Mouse (Mus musculus) activated CD4-positive, CD25-positive, alpha-beta regulatory T cell, adult 4 months (primary cell): Measurements from ENCODE around the gene Cdt1. TPM values are rescaled to one million over a fixed set of nuclear protein-coding genes. Genes with fewer than 3 reads are reported as not detected.
"Not testable (repeated sequence)": the region's sequence is repeated elsewhere in the genome, so short reads cannot be mapped to it uniquely, and the experiment has no call there.

Experiments used
- ATAC-seq: one replicate; pipeline ENCODE4 v1.8.0; 2017
- polyA plus RNA-seq, 2 experiments: library from polyadenylated mRNA; unstranded; fragments of 100-300 nt; shearing (Covaris generic); gene quantifications; one replicate each; pipeline ENCODE4 v1.2.1; 2017

The Cdt1 gene
- polyA plus RNA-seq, 2 experiments from 2014 or later: 10.4 to 13.0 TPM

DNA sequence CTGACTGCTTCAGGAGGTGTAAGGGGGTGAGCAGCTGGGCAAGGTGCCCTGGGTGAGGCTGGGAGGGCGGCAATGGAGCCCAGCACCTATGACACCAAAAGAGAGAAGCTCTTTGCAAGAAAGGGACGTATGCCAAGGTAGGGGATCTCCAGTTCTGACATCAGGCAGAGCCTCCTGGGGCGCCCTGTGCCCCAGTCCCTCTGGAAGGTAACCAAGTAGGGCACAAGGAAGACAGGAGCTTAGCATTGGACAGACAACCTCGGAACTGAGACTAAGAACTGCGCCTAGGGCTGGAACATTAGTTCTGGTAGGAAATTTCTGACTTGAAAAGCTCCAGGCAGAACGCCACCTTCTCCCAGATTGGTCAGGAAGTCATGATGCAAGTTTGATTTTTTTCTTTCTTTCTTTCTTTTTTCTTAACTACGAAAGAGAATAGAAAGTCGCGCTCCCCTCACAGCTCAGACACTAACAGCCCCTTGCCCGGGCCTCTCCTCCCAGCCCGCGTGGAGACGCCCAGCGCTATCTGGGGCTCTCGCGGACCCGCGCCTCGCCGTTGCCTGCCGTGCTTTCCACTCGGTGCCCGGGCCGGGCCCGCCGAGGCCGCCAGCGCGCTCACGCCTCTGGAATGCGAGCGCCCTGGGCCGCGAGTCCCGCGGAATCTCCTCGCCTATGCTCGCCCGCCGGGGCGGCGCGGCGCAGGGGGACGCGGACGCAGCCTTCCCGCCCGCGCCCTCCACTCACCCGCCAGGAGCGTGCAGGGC is 17.4 kb upstream of the Cdt1 start:
- ATAC-seq: peak; percentile 10

DNA sequence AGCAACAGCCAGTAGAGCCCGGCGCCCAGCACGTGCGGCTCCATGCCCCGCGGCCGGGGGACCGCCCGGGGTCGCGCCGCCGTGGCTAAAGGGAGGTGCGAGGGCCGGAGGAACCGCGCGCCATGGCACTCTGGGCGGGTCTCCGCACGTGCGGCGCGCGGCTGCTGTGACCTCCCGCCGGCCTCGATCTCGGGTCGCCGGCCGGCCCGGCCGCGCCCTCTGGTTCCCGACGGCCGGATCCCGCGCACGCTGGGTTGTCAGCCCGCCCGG is 16.9 kb upstream of the Cdt1 start:
- ATAC-seq: no peak

DNA sequence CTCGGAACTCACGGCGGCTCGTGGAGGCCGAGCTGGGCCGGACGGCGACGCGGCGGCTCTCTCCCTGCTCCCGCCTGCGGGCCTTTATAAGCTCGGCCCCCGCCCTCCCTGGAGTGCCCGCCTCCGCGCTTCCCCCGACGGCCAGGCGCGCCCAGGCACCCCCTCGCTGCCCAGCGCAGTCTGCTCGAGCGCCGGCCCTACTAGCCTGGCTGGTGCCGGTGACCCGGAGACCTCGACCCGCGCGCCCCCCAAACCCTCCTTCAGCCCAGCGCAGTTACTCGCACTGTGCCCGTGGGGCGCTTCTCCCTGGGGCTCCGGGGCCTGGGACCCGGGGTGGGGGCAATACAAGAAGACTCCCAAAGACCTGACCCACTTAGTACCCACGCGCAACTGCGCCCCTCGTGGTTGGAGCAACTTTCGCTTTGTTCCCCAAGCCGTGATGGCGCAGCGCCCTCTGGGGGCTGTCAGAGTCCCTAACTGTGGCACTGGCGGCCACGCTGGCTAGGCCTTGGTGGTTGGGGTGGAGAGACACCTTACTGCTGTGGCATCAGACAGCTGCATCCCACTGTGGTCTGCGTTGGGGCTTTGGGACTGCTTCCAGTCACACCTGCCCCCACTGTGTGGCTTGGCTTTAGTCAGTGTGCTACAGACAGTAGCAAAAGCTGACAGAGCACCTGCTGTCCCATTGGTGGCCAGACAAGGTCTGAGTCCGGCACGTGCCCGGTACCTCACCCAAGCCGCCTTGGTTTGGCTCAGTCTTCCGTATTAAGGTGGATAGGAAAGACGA is 16.4 kb upstream of the Cdt1 start, which contains the start of gene Piezo1:
Gene Piezo1 (minus strand): TSS at position 65 of the 787 bp plus-strand sequence.
- peak; percentile 44 for ATAC-seq

DNA sequence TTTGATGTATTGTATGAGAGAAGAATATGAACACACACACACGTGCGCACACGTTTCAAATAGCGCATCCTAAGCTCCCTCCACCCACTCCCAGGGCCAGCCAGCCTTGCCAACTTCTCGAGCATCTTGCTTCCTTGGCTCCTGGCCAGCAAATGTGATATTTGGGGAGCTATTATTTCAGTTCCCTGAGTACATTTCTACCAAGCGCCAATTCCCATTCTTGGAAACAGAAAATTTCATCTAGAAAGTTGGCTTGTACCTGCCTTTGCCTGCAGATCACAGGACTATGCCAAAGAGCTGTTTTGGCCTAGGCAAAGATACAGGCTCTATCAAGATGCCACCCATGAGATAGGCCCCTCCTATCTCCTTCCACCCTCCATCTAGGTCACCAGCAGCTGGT is 13.0 kb upstream of the Cdt1 start:
- ATAC-seq: no peak

DNA sequence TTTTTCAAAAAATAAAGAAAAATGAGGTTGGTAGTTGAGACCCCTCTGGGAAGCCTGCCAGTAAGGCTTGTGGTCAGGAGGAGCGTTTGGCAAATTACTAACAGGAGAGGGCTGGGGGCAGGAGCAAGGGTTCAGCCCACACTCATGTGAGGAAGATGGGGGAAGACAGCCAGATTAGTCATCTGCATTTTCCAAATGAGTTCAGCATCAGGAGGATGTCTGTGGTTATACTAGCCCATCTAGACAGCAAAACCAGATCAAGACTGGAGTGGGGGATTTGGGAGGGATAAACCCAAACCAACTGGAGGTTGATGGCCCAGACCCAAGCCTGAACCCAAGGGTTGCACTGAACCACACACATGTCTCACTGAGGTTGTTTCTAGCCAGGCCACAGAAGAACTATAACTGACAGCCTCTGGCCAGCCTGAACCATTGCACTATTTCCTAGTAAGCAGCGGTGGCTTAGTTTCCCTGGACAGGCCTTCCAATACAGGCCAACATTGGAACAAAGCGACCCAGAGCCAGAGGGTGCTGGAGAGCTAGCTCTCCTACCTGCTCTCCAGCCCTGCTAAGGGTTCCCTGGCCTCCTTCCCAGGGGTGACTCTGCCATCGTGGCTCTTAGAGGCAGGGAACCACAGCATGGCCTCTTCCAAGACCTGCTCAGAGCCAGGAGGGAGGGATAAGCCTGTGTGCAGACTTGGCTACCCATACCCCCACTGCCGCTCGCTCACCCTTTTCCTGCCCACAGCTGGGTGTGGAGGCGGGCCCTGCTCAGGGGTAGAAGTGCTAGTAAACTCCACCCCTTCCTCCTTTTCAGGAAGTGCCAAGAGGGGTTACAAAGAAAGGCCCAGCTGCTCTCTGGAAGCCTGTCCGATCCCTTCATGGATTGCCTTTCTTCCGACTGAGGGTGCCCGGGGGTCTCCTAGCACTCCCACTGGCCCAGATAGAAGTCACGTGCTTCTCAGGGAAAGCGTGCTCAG is 11.5 kb upstream of the Cdt1 start:
- peak; percentile 88 for ATAC-seq

DNA sequence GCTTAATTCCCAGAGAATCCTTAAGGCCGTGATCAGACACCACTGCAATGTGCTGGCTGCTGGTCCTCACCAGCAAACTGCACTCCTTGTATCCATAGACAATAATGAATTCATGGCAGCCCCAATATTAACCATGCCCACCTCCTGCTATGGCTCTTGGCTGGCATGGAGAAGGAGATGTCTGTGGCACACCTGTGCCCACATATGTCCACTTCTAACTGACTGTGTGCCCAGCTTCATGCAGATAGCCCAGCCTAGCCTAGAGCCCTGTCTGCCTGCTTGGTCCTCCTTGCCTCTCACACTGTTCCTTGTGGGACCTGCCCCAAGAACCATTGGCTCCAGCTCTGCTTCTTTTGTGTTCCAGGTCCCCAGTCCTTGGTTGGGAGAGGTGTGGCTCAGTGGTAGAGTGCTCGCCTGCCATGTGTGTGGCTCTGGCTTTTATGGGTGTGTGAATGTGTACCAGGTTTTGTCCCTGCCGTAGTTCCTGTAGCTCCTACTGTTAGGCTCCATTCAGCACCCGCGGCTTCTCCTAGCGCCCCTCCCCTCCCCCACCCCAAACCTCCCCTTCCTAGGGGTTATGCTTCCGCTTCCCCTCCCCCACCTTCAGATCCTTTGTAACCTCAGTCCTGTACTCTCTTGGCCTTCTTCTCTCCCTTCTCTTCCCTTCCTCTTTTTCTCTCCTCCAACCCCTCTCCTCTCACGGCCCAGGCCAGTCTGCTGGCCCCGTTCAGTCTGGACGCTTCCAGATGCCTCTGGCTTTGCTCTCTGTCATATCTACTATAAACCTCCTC is 10.4 kb upstream of the Cdt1 start:
- ATAC-seq: no peak

DNA sequence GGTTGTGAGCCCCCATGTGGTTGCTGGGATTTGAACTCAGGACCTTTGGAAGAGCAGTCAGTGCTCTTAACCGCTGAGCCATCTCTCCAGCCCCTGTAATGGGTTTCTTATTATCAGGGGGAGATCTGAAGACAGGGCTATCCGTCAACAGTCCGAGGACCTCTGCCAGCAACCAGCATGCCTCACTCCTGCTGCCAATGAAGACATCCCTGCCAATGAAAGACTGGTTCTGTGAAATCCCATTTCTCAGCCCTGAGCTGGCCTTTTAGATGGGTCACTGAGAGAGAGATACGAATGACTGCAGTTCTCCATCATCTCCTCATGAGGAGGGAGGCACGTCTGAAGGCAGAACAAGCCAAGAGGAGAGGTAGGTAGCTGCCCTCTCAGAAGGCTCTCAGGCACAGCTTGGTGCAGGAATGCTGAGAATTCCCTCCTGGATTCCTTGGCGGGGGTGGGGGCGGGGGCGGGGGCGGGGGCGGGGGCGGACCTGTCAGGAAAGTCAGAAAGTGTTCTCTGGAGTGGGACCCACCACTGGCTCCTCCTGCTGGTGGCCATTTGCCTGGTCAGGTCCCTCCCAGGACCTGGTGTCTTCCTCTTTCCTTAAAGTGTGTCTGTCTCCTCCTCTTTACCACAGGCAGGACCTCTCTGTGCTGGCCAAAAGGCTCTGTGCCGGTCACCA is 9.0 kb upstream of the Cdt1 start:
- ATAC-seq: no peak

DNA sequence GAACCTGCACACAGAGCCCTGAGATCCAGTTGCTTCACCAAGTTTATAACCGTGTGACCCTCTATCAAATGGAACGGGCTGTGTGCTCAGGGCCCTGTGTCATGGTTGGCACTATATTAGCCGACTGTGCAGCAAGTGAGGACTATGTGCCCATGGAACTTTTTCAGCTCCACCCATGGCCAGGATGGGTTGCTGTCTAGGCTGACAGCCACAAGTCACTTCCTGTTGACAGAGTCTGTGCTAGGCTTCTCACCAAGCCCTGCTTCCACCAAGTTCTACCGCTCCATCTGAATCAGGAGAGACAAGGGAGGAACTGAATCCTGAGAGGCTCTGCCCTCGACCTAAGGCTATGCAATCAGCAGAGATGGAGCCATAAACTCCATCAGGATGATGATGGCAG is 6.6 kb upstream of the Cdt1 start:
- ATAC-seq: peak; percentile 83

DNA sequence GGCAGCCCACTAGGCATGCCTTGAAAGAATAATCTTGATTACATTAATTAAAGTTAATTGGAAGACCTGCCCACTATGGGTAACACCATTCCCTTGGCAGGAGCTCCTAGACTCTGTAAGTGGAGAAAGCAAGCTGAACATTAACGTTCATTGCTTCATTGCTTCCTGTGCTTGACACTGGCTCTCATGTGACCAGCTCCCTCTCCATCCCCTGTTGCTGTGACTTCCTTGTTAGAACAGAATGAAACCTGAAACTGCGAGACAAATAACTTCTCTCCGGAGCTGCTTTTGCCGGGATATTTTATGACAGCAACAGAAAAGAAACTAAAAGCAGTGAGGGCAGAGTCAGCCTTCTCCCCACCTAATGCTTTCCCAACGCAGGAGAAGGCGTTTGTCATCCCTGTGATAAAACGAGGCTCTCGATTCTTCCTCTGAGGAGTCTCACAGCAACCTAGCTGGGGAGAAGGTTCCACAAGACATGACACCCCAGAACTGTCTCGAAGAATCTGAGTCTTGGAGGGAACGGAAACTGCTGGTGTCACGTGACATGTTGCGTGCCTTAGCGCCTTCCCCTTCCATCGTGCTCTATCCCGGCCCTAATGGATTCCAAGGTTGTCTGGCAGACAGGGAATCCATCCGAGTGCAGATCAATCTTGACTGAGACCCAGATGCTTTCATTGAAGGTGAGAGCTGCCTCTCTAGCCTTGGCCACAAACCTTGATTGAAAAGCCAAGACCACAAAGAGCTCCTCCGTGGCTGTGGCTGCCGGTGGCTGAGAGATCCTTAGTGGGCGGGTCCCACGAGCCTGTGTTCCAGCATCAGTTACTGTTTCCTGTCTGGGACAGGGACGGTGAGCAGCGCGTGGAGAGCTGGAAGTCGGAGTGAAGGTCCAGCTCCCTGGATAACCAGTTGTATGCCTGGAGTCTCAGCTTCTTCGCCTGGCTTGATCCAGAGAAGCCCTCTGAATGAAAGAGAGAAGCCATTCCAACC is 3.2 kb upstream of the Cdt1 start:
- ATAC-seq: no peak

DNA sequence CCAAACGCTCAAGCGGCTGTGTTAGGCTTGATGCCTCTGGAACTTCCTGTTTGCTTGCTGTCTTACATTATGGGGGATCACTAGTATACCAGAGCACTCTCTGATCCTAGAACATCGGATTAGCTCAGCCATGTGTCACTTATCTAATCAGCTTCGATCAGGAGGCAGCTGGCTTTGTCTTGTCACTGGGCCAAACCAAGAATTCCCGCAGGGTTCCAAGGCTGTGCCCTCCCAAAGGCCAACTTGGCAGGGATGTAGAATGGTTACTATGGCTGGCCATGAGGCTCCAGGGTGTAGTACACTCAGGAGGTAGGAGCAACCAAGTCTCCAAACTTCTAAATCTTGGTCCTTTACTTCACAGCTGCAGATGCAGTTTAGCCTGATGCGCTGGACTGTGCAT is 1.0 kb upstream of the Cdt1 start:
- no peak for ATAC-seq

DNA sequence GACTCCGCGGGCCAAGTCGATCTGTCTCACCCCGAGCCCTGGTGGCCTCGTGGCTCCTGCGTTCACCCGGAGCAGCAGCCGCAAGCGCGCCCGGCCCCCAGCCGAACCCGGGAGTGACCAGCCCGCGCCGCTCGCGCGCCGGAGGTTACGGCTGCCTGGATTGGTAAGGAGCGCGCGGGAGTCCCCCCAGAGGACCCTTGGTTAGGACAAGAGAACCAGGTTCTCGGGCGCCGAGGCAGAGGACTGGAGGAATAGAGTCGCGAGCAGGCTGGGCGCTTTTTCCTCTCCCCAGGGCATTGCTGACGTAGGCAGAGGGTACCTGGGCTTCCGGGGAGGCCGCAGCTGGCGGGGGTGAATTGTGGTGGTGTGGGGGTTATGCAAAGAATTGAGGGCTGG is 292 bp downstream of the Cdt1 start:
- peak; percentile 48 for ATAC-seq

DNA sequence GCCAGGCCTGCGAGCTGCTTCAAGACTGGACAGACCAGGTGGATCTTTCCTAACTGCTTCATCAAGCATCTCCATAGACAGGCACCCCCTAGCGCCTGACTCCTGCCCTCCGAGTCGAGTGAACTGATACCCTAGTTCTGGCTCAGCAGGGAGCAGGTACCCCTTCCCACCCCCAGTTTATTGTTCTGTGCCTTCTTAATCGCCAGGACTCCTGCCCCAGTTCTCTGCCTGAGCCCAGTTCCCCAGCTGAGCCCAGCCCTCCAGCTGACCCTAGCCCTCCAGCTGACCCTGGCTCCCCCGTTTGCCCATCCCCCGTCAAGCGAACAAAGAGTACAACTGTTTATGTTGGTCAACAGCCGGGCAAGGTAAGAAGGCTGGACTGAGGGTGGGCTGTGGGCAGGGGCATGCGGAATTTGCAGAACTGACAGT is 1.1 kb downstream of the Cdt1 start:
- no peak for ATAC-seq

DNA sequence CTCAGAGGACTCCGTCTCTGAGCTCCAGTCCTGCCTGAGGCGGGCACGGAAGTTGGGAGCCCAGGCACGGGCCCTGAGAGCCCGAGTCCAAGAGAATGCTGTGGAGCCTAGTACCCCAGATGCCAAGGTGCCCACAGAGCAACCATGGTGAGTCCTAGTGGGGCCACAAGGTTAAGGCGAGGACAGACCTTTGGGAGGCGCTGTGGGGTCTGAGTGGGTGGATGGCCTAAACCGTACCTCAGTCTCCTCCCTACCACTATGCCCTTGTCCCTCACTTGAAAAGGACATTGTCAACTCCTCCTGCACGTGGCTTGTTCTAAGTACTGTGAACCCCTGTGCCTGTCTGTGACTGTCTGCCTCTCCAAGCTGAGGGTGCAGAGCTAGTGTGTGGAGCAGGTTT is 1.5 kb downstream of the Cdt1 start:
- ATAC-seq: no peak

DNA sequence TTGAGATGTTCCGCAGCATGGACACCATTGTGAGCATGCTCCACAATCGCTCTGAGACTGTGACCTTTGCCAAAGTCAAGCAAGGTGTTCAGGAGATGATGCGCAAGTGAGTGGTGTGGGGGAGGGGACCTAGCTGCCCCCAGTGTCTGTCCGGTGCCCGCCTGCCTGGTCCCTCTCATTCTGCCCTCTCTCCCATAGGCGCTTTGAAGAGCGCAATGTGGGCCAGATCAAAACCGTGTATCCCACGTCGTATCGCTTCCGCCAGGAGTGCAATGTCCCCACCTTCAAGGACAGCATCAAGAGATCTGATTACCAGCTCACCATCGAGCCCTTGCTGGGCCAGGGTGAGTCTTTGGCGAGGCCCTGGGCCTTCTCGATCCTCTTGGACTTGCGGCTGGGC is 2.2 kb downstream of the Cdt1 start:
- no peak for ATAC-seq

DNA sequence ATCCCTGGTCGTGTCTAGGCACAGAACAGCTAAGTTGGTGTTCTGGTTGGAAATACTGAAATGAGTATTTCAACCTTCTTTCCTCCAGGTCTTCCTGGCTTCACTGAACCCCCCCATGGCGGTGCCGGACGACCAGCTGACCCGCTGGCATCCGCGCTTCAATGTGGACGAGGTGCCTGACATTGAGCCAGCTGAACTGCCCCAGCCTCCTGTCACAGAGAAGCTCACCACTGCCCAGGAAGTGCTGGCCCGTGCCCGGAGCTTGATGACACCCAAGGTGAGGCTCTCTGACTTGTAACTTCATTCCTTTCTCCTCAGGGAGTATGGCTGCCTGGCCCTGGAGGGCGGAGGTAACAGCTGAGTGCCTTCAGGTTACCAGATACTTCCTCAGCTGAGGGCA is 3.3 kb downstream of the Cdt1 start:
- ATAC-seq: no peak

DNA sequence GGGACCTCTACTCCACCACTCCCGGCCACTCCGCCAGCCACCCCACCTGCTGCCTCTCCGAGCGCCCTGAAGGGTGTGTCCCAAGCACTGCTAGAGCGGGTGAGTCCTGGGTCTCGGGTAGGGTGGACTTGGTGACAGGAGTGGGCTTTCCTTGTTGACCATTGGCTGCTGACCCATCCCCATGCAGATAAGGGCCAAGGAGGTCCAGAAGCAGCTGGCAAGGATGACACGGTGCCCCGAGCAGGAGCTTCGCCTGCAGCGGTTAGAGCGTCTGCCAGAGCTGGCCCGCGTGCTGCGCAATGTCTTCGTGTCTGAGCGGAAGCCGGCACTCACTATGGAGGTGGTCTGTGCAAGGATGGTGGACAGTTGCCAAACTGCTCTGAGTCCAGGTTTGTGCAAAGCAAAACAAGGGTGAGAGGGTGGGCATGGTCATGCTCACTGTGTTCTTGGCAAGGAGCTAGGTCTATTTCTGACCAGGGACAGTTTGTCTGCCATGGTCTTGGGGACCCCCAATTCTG is 4.0 kb downstream of the Cdt1 start:
- no peak for ATAC-seq

DNA sequence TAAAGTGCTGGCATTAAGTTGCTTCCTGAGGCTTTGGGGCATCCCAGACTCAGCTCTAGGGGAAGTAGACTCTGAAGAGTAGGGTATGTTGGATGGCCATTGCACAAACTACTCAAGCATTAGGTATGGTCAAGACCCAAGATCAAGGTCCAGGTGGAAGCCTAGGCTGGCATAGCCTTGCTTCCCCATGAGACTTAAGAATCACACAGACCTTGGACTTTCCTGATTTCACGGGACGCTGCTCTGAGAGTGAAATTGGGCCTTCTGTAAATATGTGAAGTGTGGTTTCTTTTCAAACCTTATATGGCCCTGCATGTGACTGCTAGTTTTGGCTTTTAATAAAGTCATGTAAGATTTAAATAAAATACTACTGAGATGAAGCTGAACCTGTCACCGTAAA is 4.9 kb downstream of the Cdt1 start:
- ATAC-seq: no peak

DNA sequence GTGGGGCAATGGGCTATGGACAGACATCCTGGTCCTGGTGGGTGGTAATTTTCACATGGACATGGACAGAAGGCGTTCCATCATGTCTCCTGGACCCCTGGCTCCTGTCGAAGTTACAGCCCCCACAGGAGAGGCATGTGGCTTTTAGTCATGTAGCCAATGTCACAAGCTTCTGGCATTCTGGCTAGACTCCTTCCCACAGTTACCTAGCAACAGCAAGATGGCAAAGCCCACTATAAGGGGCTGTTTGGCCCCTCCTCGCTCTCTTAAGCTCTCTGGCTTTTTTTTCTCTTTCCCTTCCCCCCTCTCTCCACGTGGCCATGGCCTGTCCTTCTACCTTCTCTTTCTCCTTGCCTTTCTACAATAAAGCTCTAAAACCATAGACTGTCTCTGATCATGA is 5.4 kb downstream of the Cdt1 start:
- not testable (repeated sequence) for ATAC-seq

DNA sequence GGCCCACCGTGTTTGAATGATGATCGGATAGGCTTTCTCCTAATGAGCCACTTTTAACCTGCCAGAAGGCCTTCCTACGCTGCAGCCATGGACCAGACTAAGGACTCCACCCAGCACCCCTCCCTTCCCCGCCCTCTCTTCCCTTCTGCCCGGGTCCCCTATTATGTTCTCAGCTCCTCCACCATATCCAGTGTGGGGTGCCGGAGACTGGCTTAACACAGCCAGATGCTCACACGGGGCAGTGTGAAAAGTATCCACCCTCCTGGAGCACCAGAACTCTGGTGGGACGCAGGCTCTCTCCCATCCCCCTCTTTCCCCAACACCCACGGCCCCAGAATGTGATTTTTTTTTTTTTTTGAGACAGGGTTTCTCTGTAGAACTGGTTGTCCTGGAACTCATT is 5.8 kb downstream of the Cdt1 start:
- no peak for ATAC-seq

DNA sequence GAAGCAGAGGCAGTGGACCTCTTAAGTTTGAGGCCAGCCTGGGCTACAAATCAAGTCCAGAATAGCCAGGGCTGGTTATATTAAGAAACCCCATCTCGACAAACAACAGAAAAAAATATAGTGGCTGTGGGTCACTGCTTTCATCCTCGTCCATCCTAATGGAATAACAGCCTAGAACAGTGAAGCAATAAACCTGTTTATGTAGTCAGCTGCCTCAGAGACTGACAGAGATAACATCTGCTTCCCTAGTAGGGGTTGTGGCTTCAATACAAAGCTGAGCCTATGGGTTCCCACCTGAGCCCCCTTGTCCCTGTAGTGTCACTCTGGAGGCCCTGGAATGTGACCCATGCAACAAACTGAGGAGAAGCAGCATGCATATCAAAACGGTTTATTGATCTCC is 6.4 kb downstream of the Cdt1 start:
- no peak for ATAC-seq
